Mouse (Mus musculus) G1E (cell line): ENCODE measurements around the gene Bfsp2. TPM values are rescaled to one million over a fixed set of nuclear protein-coding genes. Genes with fewer than 3 reads are reported as not detected.

Source experiments
- ATAC-seq: 2 replicates; pipeline ENCODE4 v1.8.0; 2016; ENCODE audit warnings: mild to moderate bottlenecking; ENCODE audit not compliant: insufficient number of reproducible peaks, poor library complexity, low FRiP score, severe bottlenecking; ENCODE audit errors: extremely low read depth
- DNase-seq: peaks from one replicate; pipeline ENCODE4 v3.0.0; 2012; ENCODE audit warnings: low spot score
- H3K27me3 ChIP-seq: 2 replicates; pipeline ENCODE4 v1.6.1; 2012; ENCODE audit warnings: mild to moderate bottlenecking, low read length, inconsistent platforms; ENCODE audit not compliant: insufficient read depth
- H3K36me3 ChIP-seq: replicated peaks from 2 replicates; pipeline ENCODE3; 2012; ENCODE audit warnings: mild to moderate bottlenecking, inconsistent platforms
- H3K4me1 ChIP-seq: 2 replicates; pipeline ENCODE4 v1.6.1; 2012; ENCODE audit warnings: low read depth, low read length, inconsistent platforms, mixed read lengths; ENCODE audit not compliant: insufficient read depth
- H3K4me3 ChIP-seq: 2 replicates; pipeline ENCODE4 v1.5.1; 2012; ENCODE audit warnings: low read depth, mild to moderate bottlenecking, inconsistent platforms, low read length, moderate library complexity, mixed read lengths
- H3K9me3 ChIP-seq: replicated peaks from 2 replicates; pipeline ENCODE4 v1.6.1; 2012; ENCODE audit warnings: inconsistent platforms
- CTCF ChIP-seq: IDR thresholded peaks from 2 replicates; pipeline ENCODE4 v1.5.1; 2012; ENCODE audit warnings: low read depth, low read length, inconsistent platforms, mixed read lengths
- GATA1 ChIP-seq: IDR thresholded peaks from 2 replicates; pipeline ENCODE4 v1.6.1; 2012; ENCODE audit warnings: borderline replicate concordance, low read length, inconsistent platforms, mixed read lengths
- GATA2 ChIP-seq: IDR thresholded peaks from 2 replicates; pipeline ENCODE4 v1.6.1; 2012; ENCODE audit warnings: low read depth, low read length, inconsistent platforms, borderline replicate concordance
- POLR2AphosphoS5 ChIP-seq: IDR thresholded peaks from 2 replicates; pipeline ENCODE4 v1.6.1; 2012; ENCODE audit warnings: low read depth, low read length, inconsistent platforms; ENCODE audit not compliant: insufficient replicate concordance
- TAL1 ChIP-seq: conservative IDR thresholded peaks from 2 replicates; pipeline ENCODE4 v1.6.1; 2012; ENCODE audit warnings: low read depth, low read length, inconsistent platforms, mixed read lengths
- polyA plus RNA-seq: library from polyadenylated mRNA; stranded (reverse); fragments of >175 nt; gene quantifications from 2 replicates; pipeline ENCODE4 v1.2.3, GENCODE M21; 2012
- total RNA-seq, 2 experiments: library from RNA; stranded (forward) in 1 of 2; stranded (reverse) in 1 of 2; fragments of 200-1000 nt in 1 of 2; fragments of >200 nt in 1 of 2; fragmentation: Nextera tagmentation in 1 of 2; gene quantifications; 2 replicates each; pipeline ENCODE4 v1.2.3; 2014 to 2017

Bfsp2 gene
- total and polyA plus RNA-seq, 3 experiments: not detected

DNA sequence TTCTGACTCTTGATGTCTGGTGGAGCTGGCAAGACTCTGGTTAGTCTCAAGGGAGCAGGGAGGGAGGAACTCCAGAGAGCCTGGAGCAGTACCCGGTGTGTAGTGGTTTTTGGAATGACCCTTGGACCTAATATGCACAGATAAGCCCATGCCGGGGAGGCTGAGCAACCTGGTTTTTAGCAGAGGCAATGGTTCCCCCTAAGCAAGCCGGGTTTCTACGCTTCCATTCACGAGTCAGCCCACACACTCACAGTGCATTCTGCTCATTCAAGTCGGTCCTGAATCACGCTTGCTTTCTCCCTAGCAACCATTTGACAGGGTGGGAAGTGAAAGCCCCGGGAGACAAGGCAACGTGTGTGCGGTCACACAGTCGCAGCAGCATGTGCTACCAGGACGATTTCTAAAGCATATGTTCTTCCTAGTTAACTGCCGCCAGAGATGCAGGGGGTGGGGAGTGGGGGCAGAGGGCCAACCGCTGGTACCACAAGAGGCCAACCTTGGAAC, 21.7 kb upstream of the Bfsp2 start:
- ATAC-seq: no peak
- no peak for DNase-seq
- Histone ChIP-seq H3K27me3 (no peaks in the 10 kb centered on the region), H3K4me1 (no peaks in the 10 kb centered on the region), H3K36me3 (no peaks in the 10 kb centered on the region), H3K9me3 (peaks cover 57% of the 10 kb centered on the region), H3K4me3 (no peak overlapping the region)
- TF ChIP-seq TAL1: no peak
- no peak for TF ChIP-seq CTCF
- no peak for TF ChIP-seq GATA1
- TF ChIP-seq GATA2: no peak
- TF ChIP-seq POLR2AphosphoS5: no peak

DNA sequence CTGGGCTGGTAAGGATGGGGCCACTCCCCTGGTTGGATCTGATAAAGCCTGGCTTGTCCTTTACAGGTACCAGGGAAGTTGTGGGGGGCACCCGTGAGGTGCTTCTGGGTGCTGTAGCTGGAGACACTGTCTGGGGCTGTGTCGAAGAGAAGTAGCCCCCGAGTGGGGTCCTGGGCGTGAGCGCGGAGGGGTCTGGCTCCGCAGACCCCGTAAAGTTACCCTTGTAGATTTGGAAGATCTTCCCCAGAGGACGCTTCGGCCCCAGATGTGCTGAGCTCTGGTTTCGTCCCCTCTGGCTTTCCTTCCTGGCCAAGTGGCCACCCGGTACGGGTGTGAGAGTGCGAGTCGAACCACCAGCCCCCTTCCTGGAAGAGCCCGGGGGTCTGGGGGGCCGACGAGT, 19.1 kb upstream of the Bfsp2 start:
- no peaks in the 10 kb centered on the region for H3K4me1 ChIP-seq
- TF ChIP-seq CTCF (no peak), GATA1 (no peak)
- H3K36me3 ChIP-seq: no peaks in the 10 kb centered on the region
- DNase-seq (no peak), ATAC-seq (no peak)
- peak overlapping the region; percentile 6; the same call in 1 of the 2 replicates for H3K4me3 ChIP-seq
- H3K9me3 ChIP-seq: peaks cover 64% of the 10 kb centered on the region
- no peaks in the 10 kb centered on the region for H3K27me3 ChIP-seq

DNA sequence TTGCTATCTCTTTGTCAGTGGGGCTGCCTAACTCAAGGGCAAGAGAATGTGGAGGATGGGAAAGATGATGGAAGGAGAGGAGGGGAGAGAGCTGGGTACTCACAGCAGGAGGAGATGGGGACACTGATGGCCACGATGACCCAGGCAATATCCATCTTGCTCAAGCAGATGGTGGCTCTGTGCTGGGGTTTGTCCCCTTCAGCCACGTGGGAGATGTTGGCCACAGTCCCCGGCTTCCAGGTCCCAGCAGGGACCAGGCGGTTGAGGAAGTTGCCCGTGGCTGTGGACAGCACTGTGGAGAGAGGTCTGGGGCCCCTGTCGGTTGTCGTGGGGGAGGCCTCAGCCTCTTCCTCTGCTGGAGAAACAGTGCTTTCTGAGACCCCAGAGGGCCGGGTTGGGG, 18.5 kb upstream of the Bfsp2 start:
- H3K4me1 ChIP-seq: no peaks in the 10 kb centered on the region
- DNase-seq (no peak), ATAC-seq (no peak)
- peaks cover 68% of the 10 kb centered on the region for H3K9me3 ChIP-seq
- H3K4me3 ChIP-seq: no peak overlapping the region
- no peaks in the 10 kb centered on the region for H3K36me3 ChIP-seq
- H3K27me3 ChIP-seq: no peaks in the 10 kb centered on the region
- TF ChIP-seq CTCF (no peak), GATA2 (no peak), TAL1 (no peak), POLR2AphosphoS5 (no peak), GATA1 (no peak)

DNA sequence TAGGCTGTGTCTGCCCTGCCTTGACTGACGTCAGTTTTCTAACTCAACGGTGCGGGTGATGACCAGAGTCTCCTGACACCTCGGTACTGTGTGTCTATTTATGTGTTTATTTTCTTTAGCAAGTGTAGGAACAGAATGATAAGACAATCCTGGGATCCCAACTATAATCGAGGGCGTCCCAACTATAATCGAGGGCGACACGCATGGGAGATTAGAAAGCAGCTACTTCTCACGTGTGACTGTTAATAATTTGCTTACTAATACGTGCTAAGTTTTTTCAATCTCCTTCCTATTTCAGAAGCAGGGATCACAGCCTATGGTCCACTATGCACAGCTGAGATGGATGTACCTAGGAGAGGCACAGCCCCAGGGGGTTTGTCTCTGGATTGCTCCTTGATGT, 15.2 kb upstream of the Bfsp2 start:
- ATAC-seq (no peak), DNase-seq (no peak)
- H3K27me3 ChIP-seq: no peaks in the 10 kb centered on the region
- no peaks in the 10 kb centered on the region for H3K4me1 ChIP-seq
- peaks cover 71% of the 10 kb centered on the region for H3K9me3 ChIP-seq
- H3K4me3 ChIP-seq: no peak overlapping the region
- no peak for TF ChIP-seq POLR2AphosphoS5
- no peak for TF ChIP-seq GATA1
- no peak for TF ChIP-seq GATA2
- no peak for TF ChIP-seq CTCF
- no peak for TF ChIP-seq TAL1
- H3K36me3 ChIP-seq: no peaks in the 10 kb centered on the region

DNA sequence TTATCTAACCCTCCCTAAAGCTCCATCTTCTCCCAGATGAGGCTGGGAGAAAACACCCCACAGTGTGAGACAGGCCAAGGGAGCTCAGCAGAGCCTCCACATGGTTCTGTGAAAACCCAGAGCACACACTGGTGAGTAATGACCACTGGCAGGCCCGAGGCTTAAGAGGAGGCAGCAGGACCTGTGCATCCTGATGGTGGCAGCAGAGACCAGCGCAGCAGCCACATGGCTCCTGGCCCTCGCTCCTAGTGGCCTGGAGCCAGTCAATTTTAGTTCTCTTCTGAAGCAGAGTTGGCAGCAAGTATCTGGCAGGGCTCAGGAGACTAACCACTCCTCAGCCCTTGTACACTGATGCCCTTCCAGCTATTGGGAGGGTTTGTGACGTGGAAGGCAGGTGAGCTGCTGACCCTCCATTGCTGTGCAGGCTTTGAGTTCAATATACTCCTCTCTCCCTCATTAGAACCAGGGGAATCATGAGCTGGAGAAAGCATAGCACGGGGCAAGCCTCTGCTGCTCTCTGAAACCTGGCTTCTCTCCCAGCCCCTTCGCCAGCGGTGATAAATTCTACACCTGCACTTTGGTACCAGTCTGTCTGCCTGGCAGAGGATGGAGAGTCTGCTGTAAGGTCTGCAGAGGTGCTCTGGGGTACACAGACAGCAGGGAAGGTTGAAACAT, 14.3 kb upstream of the Bfsp2 start:
- TF ChIP-seq GATA1: no peak
- ATAC-seq: no peak
- DNase-seq: no peak
- Histone ChIP-seq H3K27me3 (no peaks in the 10 kb centered on the region), H3K4me3 (no peak overlapping the region), H3K4me1 (no peaks in the 10 kb centered on the region), H3K36me3 (no peaks in the 10 kb centered on the region), H3K9me3 (peaks cover 67% of the 10 kb centered on the region)

DNA sequence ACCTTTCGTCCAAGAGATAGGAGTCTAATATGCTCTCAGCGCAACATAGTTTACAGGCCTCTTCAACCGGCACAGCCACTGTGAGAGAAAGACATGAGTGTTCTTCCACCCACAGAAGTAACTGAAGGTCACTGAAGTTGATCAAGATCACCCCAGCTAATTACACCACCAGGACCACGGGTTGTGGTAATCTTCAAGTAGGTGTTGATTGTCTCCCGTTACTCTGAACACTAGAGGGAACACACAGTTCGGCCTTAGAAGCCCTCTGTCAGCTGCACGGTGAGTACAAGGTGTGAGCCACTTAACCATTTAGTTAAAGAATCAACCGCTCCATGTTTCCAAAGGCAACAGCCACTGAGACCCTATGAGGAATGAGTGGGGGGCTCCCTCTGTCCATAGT, 11.8 kb upstream of the Bfsp2 start:
- Histone ChIP-seq H3K27me3 (no peaks in the 10 kb centered on the region), H3K36me3 (no peaks in the 10 kb centered on the region), H3K4me1 (no peaks in the 10 kb centered on the region), H3K9me3 (peaks cover 71% of the 10 kb centered on the region), H3K4me3 (no peak overlapping the region)
- no peak for ATAC-seq
- no peak for TF ChIP-seq POLR2AphosphoS5
- DNase-seq: no peak

DNA sequence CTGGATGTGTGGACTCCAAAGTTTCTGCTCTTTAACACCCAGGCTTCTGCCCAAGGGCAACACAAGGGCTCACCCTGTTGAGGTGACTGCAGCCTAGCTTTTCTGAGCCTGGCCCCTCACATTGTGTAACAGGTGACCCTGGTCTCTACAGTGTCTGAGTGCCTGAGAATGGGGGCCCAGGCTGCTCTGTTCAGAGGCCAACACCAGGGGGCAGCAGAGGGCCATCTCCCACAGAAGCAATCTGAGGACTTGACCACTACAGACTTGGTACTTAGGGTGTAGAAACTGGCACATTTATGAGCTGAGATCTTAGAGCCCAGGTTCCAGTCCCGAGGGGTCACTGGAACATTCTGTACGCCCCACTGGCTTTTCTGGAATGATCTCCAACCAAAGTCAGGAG, 10.2 kb upstream of the Bfsp2 start:
- ATAC-seq (peak; percentile 34; the same call in 1 of the 2 replicates), DNase-seq (no peak)
- Histone ChIP-seq H3K4me1 (no peaks in the 10 kb centered on the region), H3K36me3 (no peaks in the 10 kb centered on the region), H3K4me3 (no peak overlapping the region), H3K27me3 (no peaks in the 10 kb centered on the region), H3K9me3 (peaks cover 79% of the 10 kb centered on the region)
- TF ChIP-seq CTCF (peak; percentile 47; the same call in 1 of the 2 replicates), TAL1 (no peak), GATA2 (no peak)
